Mouse (Mus musculus): ENCODE results near the gene Fancf.

DNA sequence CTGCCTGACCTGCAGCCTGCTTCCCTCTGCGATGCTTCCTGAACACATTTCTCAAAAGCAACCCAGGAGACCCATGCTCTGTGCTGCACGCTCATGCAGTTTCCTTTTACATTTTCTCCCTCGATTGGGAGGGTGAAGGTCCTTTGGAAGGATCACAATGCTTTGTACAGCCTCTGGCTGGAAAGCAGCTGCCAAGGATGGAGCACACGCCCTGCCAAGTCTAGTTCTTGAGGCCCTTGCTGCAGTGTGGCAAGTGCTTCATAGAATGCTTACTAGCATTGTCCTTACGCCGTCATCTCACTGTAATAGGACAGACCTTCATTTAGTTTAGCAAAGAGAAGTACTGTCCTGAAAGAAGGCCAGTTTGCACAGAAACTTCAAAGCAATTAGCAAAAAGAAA is 37.0 kb upstream of the Fancf start:
- TF ChIP-seq POLR2A (IDR thresholded peaks at IDR 0.05; ENCODE audit: extremely low read depth, insufficient read depth, low read length): no peak
- no peak for TF ChIP-seq CTCF (IDR thresholded peaks at IDR 0.05; ENCODE audit: low read depth, low read length)
